Mouse (Mus musculus): ENCODE measurements around the gene Icmt.

The Icmt gene

DNA sequence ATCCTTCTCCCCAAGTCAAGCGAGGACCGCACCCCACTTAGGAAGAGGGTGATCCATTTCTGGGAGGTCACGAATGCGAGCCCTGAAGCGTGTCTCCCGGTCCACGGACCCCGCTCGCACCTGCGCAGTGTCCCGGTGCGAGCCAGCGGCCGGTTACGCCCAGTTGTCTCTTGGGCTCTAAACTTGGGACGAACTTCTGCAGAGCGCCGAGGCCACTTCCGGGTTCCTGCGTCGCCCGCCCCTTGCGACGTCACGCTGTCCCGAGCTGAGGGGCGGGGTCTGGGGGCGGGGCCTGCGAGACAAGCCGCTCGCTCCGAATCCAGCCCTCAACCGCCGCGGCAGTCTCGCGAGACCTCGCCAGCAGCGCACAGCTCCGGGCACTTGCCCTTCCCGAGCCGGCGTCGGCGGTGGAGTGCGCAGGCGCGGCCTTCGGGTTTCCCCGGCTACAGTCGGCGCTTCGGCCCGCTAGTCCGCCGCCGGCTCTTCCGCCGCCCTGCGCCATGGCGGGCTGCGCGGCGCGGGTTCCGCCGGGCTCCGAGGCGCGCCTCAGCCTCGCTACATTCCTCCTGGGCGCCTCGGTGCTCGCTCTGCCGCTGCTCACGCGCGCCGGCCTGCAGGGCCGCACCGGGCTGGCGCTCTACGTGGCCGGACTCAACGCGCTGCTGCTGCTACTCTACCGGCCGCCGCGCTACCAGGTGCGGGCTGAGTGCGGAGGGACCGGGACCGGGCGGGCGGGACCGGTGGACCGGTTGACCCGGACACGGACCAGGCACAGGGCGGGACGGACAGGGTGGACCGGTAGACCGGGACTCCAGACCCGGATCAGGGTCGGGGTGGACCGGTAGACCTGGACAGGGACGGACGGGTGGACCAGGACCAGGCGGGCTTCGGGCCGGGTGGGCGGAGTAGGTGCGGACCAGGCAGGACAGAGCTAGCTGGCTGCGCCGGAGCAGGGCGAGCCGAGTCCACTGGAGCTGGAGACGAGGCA lies at the start of gene Icmt:
Gene Icmt, plus strand, starts transcription at position 354 of the 988 bp plus-strand sequence.
- peak; percentile 99 for DNase-seq (ENCODE audit: low read depth, low spot score)

DNA sequence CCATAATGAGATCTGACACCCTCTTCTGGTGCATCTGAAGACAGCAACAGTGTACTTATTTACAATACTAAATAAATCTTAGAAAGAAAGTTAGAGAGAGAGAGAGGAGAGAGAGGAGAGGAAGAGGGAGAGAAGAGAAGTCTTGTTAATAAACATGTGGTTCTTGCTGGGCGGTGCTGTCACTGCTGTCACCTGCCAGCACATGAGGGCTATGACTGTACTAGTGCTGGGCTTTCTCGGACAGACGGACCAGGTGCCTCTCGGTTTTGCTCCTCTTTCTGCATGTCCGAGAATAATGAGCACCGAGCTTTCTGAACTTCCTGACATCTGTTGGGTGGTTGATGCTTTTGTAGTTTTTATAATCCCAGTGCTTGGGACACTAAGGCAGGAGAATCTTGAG lies 46.4 kb upstream of the Icmt start:
- DNase-seq (ENCODE audit: low read depth, low spot score): no peak

DNA sequence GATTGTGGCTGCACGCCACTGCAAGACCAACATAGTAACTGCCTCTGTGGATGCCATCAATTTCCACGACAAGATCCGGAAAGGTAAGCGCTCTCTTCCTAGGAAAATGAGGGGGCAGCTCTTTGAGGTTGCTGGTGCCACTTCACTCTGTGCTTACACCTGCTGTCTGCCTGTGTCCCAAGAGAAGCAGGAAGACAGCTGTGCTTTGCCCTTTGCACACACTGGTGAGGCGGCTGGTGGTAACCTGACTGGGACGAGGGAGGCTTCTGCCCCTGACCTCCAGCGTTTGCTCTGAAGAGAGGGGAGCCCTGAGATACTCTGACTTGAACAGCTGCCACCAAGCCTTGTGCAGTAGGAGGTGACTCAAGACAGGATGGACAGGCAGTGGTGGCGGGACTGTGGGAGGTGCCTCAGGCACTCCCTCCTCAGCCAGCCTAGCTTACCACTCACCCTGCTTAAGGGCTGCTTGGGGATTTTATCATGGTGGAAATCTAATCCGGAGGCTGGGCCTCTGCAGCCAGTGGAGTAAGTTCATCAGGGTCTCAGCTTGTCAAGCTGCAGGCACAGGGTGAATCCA lies 43.8 kb upstream of the Icmt start:
- DNase-seq (ENCODE audit: low read depth, low spot score): no peak

- peak; percentile 80 for DNase-seq (ENCODE audit: low read depth, low spot score)
These were observed 40.0 kb upstream of the Icmt start for GRCm38 (mm10) chr4:152257070-152257469.

DNA sequence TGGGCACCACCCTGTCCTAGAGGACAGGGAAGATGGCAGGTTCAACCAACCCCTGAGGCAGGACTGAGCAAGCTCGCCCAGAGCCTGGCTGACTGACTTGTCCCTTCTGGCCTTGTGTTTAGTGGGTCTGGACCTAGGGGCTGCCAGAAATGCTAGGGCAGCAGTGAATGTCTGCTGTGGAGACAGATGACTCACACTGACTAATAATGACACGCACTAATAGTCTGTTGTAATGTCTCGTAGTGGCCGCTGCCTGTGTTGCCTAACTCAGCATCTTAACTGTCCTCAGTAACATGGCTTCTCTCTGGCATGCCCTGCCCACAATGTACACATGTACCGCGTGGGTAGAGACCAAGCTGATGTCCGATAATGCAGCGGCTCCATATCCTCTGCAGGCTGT lies 36.6 kb upstream of the Icmt start:
- DNase-seq (ENCODE audit: low read depth, low spot score): no peak

- peak; percentile 71 for DNase-seq (ENCODE audit: low read depth, low spot score)
These were observed 34.8 kb upstream of the Icmt start for GRCm38 (mm10) chr4:152262187-152262586.

- DNase-seq (ENCODE audit: low read depth, low spot score): no peak
These were observed 33.9 kb upstream of the Icmt start for GRCm38 (mm10) chr4:152263089-152263488.

DNA sequence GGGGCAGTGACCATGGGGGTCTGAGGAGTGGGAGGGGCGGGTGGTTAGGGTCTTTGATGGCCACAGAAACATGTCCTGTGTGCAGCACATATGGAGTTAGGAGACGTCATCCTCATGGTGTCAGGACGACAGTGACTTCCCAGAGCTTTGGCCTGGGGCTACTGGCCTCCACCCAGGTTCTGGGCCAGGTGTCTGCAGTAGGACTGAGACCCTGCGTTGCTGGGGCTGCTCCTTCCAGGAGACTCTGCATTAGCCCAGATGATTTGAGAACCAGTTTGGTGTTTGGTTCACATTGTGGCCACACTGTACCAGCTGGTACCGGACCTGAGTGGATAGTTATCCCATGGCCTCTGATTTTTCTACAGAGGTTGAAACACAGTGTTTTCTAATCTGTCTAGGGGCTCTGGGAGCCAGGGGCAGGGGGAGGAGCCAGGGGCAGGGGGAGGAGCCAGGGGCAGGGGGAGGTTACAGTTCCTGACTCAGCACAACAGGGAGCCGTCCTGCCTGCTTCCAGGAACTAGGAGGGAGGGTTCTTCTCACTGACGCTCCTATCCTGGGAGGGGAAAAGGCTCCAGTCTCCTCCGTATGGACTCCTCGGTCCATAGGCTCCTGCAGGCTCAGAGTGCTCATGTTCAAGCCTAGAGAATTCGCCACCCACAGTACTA lies 33.4 kb upstream of the Icmt start:
- no peak for DNase-seq (ENCODE audit: low read depth, low spot score)

- no peak for DNase-seq (ENCODE audit: low read depth, low spot score)
These were observed 32.9 kb upstream of the Icmt start for GRCm38 (mm10) chr4:152264177-152264530.

- no peak for DNase-seq (ENCODE audit: low read depth, low spot score)
These were observed 32.0 kb upstream of the Icmt start for GRCm38 (mm10) chr4:152264867-152265568.

DNA sequence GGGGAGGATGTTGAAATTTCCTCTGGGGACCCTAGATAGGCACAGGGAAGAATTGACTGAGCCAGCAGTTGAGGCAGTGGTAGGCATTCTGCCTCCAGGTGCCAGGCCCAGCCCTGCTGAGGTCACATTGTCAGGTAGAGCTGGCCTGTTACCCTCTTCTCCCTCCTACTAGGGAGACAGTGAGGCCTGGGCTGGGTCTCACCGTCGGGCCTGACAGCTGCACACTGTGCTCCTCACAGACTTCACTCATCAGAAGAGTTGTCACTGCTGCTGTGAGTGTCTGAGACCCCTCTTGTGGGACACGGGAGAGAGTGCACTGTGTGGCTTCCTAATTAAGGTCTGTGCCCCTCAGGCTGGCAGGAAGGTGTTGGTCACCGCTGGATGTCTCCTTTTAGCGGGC lies 31.2 kb upstream of the Icmt start:
- no peak for DNase-seq (ENCODE audit: low read depth, low spot score)

GRCm38 (mm10) chr4:152266236-152266895 lies 30.7 kb upstream of the Icmt start:
- DNase-seq (ENCODE audit: low read depth, low spot score): peak; percentile 79

GRCm38 (mm10) chr4:152267748-152268369 lies 29.2 kb upstream of the Icmt start:
- DNase-seq (ENCODE audit: low read depth, low spot score): peak; percentile 81

GRCm38 (mm10) chr4:152269967-152270366 lies 27.1 kb upstream of the Icmt start:
- no peak for DNase-seq (ENCODE audit: low read depth, low spot score)

DNA sequence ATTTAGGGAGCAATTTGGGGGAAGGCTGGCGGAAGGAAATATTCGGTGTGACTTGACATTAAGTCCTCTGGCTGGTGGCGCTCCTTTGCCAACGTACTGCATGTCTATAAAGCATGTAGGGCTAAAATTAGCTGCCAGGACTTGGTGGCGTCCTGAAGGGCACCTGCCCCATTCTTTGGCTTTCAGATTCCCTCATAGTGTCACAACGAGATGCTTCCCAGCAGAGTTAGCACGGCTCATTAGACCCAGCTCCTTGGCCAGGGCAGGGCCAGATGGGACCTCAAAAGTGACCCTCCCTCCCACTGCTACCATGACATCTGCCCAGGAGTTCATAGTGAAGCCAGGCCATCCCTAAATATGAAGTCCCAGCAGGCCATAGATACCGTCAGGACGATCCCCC lies 26.4 kb upstream of the Icmt start:
- DNase-seq (ENCODE audit: low read depth, low spot score): no peak

DNA sequence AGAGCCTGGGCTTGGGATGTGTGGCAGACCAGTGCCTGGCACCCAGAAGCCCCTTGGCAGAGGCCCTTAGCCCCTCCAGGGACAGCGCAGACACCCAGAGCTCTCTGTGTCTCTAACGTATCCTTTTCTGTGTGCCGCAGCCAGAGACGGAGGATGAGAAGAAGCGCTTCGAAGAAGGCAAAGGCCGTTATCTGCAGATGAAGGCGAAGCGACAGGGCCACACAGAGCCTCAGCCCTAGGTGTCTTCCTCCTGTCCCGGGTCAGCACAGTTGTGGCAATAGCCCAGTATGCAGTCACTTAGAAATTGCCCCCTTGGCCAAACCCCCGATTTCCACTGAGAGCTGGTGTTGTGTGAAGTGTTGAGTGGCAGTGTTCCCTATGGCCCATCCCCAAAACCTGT lies 25.7 kb upstream of the Icmt start:
- DNase-seq (ENCODE audit: low read depth, low spot score): no peak

DNA sequence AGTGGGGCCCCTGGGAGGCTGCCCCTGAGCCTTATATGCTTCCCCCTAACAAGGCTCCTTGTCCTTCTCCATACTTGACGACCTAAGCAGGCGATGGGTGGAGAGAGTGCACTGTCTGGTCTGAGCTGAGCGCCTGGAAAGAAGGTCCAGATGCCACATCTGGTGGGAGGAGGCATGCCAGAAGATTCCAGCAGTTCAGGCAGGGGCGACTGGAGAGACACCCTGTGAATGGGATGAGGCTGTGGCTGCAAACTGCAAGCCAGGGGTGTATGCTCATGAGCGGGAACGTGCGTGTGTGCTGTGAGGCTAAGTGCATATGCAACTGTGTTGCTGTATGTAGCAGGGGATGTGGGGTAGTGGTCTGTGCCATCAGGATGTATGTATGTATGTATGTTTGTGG lies 25.0 kb upstream of the Icmt start:
- DNase-seq (ENCODE audit: low read depth, low spot score): no peak

DNA sequence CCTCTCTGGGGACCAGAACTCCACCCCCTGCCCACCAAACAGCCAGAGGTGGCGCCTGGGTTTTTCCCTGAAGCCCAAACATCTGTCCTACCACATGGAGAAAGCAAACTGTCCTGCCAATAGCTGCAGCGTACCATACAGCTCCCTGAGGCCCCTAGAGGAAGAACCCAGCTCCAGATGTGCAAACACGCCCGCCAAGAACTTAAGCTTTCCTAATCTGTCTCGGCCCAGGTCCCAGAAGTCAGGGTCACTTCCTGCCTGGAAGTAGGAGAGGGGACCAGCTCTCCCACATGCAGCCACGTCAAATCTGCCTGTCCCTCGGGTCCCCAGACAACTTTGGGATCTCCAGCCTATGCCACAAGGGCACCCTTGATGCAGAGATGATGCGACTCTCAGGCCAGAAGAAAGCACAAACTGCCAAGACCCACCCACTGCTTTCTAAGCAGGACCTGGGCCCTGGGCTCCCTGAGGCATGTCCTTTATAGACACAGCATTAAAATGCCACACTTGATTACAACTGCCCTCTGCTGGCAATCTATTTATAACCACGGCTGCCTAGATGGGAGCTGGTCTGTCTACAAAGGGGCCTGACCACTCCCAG lies 24.5 kb upstream of the Icmt start:
- peak; percentile 82 for DNase-seq (ENCODE audit: low read depth, low spot score)

DNA sequence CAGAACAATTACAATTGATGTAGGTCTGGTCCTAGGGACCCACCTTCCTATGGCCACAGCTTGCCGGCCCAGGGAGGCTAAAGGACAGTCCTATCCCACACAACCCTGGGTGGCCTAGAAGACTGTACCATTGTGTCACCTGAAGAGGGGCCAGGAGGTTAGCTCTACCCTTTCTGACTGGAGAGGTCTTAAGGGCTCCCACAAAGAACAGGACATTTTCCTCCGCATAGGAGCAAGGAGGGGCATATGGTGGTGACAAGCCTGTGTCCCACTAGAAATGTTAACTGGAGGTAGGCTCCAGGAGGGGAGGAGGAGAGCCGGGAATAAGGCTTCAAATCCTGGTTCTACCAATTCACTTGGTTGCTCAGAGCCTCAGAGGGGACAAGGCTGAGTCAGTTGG lies 23.8 kb upstream of the Icmt start:
- no peak for DNase-seq (ENCODE audit: low read depth, low spot score)

GRCm38 (mm10) chr4:152273621-152274236 lies 23.3 kb upstream of the Icmt start, which contains the start of gene Gpr153:
Gene Gpr153, plus strand, starts transcription at chr4:152274232.
- DNase-seq (ENCODE audit: low read depth, low spot score): no peak
